Mouse (Mus musculus) forebrain, embryonic 14.5 days (tissue): ENCODE measurements at regions not wholly inside any gene's neighbourhood (a gene's known extent, or its start where the extent isn't known, plus 50 kb on each side); places are given as distances from the start of the nearest gene placed in this dataset.
A peak's percentile ranks its signal among the peaks of the same experiment; 100 is the strongest.

Experiments used
- ATAC-seq: fragments of 200-750 bp; cut with Nextera tagmentation; 2 replicates; pipeline ENCODE4 v1.8.0; 2017; ENCODE audit warnings: mild to moderate bottlenecking, moderate library complexity
- DNase-seq: peaks from one replicate; pipeline ENCODE4 v3.0.0-alpha.2; 2015; ENCODE audit warnings: low spot score
- H3K27ac ChIP-seq: fragments of 300-500 bp; sonication (generic); 2 replicates; pipeline ENCODE4 v1.5.1; 2014; ENCODE audit warnings: low read depth, mild to moderate bottlenecking, control low read depth, low read length, moderate library complexity
- H3K27me3 ChIP-seq: fragments of 300-500 bp; sonication (generic); replicated peaks from 2 replicates; pipeline ENCODE4 v1.6.1; 2014; ENCODE audit warnings: low read length, control low read depth, mixed read lengths; ENCODE audit not compliant: control insufficient read depth, insufficient read depth
- H3K36me3 ChIP-seq: fragments of 300-500 bp; sonication (generic); 2 replicates; pipeline ENCODE4 v1.6.1; 2014; ENCODE audit warnings: low read length, control low read depth; ENCODE audit not compliant: control insufficient read depth, insufficient read depth
- H3K4me1 ChIP-seq: fragments of 300-500 bp; sonication (generic); 2 replicates; pipeline ENCODE4 v1.6.1; 2014; ENCODE audit warnings: antibody characterized with exemption, low read length, control low read depth; ENCODE audit not compliant: control insufficient read depth, insufficient read depth
- H3K4me2 ChIP-seq: fragments of 300-500 bp; sonication (generic); 2 replicates; pipeline ENCODE4 v1.6.1; 2014; ENCODE audit warnings: mild to moderate bottlenecking, control low read depth, low read length
- H3K4me3 ChIP-seq: fragments of 300-500 bp; sonication (generic); 2 replicates; pipeline ENCODE4 v1.5.1; 2014; ENCODE audit warnings: low read depth, low read length, control low read depth
- H3K9ac ChIP-seq: fragments of 300-500 bp; sonication (generic); 2 replicates; pipeline ENCODE4 v1.6.1; 2014; ENCODE audit warnings: mild to moderate bottlenecking, low read length, control low read depth, moderate library complexity
- H3K9me3 ChIP-seq: fragments of 300-500 bp; sonication (generic); replicated peaks from 2 replicates; pipeline ENCODE4 v1.6.1; 2016; ENCODE audit warnings: low read length, control low read depth, mixed read lengths; ENCODE audit not compliant: control insufficient read depth
- WGBS: fragments of 180-500 bp; shearing (Covaris S2); extraction: QIAGEN DNeasy Blood & Tissue Kit; methylation state at CpG from one replicate; pipeline ENCODE4 v1.1.7; 2014; 5-methylcytosine and 5-hydroxymethylcytosine counted together

DNA sequence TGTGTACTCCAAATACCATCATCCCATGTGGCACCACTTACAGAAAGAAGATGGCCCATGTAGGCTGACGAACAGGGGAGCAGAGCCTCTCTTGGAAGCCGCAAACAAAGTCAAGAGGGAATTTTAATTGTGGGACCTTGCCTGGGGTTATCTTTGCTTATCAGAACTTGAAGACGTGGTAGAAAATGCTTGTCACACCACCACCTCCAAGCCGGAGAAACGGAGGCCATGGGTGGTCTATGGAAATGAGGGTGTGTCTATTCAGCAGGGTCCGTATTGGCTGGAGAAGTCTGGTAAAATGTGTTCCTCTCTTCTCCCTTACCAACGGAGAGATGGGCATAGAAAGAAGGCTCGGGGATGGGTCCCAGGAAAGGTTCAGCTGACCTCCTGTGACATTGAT is 313.6 kb downstream of the Sox9 start:
- no peak overlapping the region for H3K9ac ChIP-seq
- H3K4me2 ChIP-seq, result no peak overlapping the region
- peaks cover 10% of the 10 kb centered on the region; the same call in 1 of the 2 replicates for H3K4me1 ChIP-seq
- H3K4me3 ChIP-seq, result no peak overlapping the region
- H3K36me3 ChIP-seq, result 0 out of 2 replicates have a peak, but pooled peaks cover 4% of the 10 kb centered on the region
- no peaks in the 10 kb centered on the region for H3K9me3 ChIP-seq
- no peak overlapping the region for H3K27ac ChIP-seq
- ATAC-seq (no peak), DNase-seq (no peak)
- no peaks in the 10 kb centered on the region for H3K27me3 ChIP-seq
- WGBS, result 85% methylated on average over 8 of the region's 8 CpGs

DNA sequence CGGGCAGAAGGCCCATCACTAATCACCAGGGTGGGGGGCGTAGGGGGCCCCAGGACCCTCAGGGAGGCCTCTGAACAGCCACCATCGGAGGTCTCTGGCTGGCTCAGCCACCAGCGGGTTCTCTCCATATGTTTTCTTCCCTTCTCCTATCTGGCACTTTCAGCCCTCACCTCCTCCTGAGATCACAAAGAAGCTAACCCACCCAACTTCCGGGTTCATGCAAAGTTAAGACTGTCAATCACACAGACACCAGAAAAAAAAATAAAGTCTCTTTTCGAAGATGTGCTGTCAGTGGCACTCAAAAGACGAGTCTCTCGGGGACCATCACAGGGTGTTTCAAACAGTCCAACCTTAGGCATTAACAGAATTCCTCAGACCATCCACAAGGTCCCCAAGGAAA is 314.2 kb downstream of the Sox9 start:
- no peak overlapping the region for H3K27ac ChIP-seq
- H3K9me3 ChIP-seq, result no peaks in the 10 kb centered on the region
- H3K4me2 ChIP-seq, result no peak overlapping the region
- DNase-seq (no peak), ATAC-seq (no peak)
- 57% methylated on average over 8 of the region's 8 CpGs for WGBS
- H3K27me3 ChIP-seq, result no peaks in the 10 kb centered on the region
- no peak overlapping the region for H3K9ac ChIP-seq
- H3K36me3 ChIP-seq, result 0 out of 2 replicates have a peak, but pooled peaks cover 4% of the 10 kb centered on the region
- peaks cover 15% of the 10 kb centered on the region for H3K4me1 ChIP-seq
- no peak overlapping the region for H3K4me3 ChIP-seq

DNA sequence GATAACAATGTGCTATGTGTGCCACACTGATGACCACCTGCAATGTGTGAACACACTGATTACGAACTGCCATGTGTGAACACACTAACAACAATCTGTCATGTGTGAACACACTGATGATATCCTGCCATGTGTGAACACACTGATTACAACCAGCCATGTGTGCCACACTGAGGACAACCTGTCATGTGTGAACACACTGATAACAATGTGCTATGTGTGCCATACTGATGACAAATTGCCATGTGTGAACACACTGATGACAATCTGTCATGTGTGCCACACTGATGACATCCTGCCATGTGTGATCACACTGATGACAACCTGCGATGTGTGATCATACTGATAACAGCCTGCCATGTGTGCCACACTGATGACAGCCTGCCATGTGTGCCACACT is 316.3 kb downstream of the Sox9 start:
- no peak overlapping the region for H3K4me3 ChIP-seq
- H3K4me2 ChIP-seq, result no peak overlapping the region
- H3K4me1 ChIP-seq, result peaks cover 19% of the 10 kb centered on the region
- no peaks in the 10 kb centered on the region for H3K27me3 ChIP-seq
- H3K27ac ChIP-seq, result peak overlapping the region; percentile 11; the same call in 1 of the 2 replicates
- H3K36me3 ChIP-seq, result 0 out of 2 replicates have a peak, but pooled peaks cover 4% of the 10 kb centered on the region
- no peaks in the 10 kb centered on the region for H3K9me3 ChIP-seq
- ATAC-seq (0 out of 2 replicates have a peak, but pooled peaks have one; percentile 30), DNase-seq (peak; percentile 54)
- no peak overlapping the region for H3K9ac ChIP-seq
- WGBS, result 86% methylated on average over 2 of the region's 2 CpGs

DNA sequence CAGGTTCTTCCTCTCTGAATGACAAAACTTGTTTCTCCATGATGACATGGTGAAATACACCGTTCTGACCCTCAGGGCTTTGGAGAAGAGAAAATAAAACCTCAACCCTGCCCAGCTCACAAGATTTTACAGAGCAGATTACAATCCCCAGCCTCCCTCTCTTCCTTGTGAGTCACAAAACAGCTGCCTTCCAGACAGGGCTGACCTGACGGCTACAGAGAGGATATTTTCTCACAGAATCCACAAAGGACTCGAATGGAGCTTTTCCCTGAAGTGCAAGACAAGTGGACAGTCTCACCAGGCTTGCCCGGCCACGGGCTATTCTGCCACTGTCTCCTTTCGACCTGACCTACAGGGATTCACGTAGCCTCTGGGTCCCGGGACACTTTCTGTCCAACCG is 318.8 kb downstream of the Sox9 start:
- Histone ChIP-seq H3K27ac (peak overlapping the region; percentile 14; the same call in 1 of the 2 replicates), H3K27me3 (no peaks in the 10 kb centered on the region), H3K4me2 (no peak overlapping the region), H3K4me1 (peaks cover 21% of the 10 kb centered on the region), H3K9ac (no peak overlapping the region), H3K9me3 (no peaks in the 10 kb centered on the region), H3K4me3 (no peak overlapping the region), H3K36me3 (no peaks in the 10 kb centered on the region)
- ATAC-seq (no peak), DNase-seq (no peak)
- WGBS, result 29% methylated on average over 9 of the region's 9 CpGs

- no peak overlapping the region for H3K4me2 ChIP-seq
- H3K9ac ChIP-seq, result no peak overlapping the region
- H3K27ac ChIP-seq, result no peak overlapping the region
- H3K27me3 ChIP-seq, result no peaks in the 10 kb centered on the region
- WGBS, result 63% methylated on average over 11 of the region's 11 CpGs
- ATAC-seq, result no peak
- no peaks in the 10 kb centered on the region for H3K36me3 ChIP-seq
- H3K4me1 ChIP-seq, result peaks cover 16% of the 10 kb centered on the region
- no peaks in the 10 kb centered on the region for H3K9me3 ChIP-seq
- H3K4me3 ChIP-seq, result no peak overlapping the region
- no peak for DNase-seq
Observed at GRCm38 (mm10) chr11:113101534-113101933, 319.5 kb downstream of the Sox9 start.

DNA sequence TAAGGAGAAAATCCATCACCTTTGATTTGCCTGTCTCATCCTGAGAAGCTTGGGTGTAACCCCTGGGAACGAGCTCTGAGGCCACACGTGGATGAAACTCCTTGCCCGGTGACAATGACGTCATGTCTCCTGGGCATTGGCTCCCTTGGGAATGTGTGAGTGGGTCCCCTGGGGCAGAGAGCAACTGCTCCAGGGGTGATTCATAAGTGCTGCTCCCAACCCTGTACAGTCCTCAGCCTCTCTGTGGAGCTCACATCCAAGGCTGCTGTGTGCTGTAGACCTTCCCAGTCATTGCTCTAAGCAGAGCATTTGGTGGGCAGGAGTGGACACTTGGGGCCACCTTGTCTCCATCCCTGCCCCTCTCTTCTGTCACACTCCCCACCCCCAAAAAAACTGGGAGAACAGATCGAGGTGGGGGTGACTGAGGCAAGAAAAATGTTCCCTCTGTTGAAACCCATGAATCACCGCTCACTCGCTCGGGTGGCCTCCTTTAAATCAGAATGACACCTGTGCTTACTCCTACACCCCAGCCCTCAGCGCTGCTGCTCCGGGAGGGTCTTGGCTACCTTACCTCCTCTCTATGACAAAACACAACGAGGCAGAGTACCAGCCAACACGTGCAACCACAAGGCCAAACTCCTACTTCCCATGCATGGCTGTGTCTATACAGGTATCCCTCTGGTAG is 321.3 kb downstream of the Sox9 start:
- WGBS, result 79% methylated on average over 12 of the region's 12 CpGs
- no peaks in the 10 kb centered on the region for H3K9me3 ChIP-seq
- no peak for ATAC-seq
- H3K27me3 ChIP-seq, result no peaks in the 10 kb centered on the region
- DNase-seq, result no peak
- no peaks in the 10 kb centered on the region for H3K36me3 ChIP-seq
- no peak overlapping the region for H3K27ac ChIP-seq
- no peak overlapping the region for H3K4me2 ChIP-seq
- no peak overlapping the region for H3K9ac ChIP-seq
- peaks cover 25% of the 10 kb centered on the region for H3K4me1 ChIP-seq
- H3K4me3 ChIP-seq, result no peak overlapping the region

DNA sequence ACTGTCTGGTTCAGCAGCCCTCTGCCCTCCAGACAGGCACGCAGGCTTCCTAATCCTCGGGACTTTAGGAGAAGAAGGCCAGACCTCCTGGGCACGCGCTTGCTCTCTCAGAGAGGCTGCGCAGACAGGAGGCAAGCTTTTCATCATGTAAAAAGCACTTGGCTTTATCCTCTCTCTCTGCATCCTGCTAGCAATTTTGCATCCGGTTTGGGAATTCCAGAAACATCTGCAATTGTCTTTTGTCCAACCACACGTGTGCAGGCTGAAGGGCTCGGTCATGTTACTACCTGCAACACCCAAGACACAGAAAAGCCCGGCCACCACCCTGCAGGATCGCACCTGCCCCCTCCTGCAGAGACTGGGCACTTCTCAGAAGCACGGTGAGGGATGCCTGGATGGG is 323.3 kb downstream of the Sox9 start:
- DNase-seq (no peak), ATAC-seq (no peak)
- no peak overlapping the region for H3K9ac ChIP-seq
- H3K9me3 ChIP-seq, result no peaks in the 10 kb centered on the region
- no peak overlapping the region for H3K27ac ChIP-seq
- H3K27me3 ChIP-seq, result no peaks in the 10 kb centered on the region
- no peak overlapping the region for H3K4me3 ChIP-seq
- peaks cover 27% of the 10 kb centered on the region for H3K4me1 ChIP-seq
- WGBS, result 80% methylated on average over 11 of the region's 11 CpGs
- no peak overlapping the region for H3K4me2 ChIP-seq
- no peaks in the 10 kb centered on the region for H3K36me3 ChIP-seq

GRCm38 (mm10) chr11:113107205-113107844 is 325.3 kb downstream of the Sox9 start:
- Histone ChIP-seq H3K9me3 (no peaks in the 10 kb centered on the region), H3K27ac (peak overlapping the region; percentile 14; the same call in 1 of the 2 replicates), H3K4me3 (no peak overlapping the region), H3K4me2 (no peak overlapping the region), H3K4me1 (peaks cover 20% of the 10 kb centered on the region), H3K9ac (no peak overlapping the region), H3K36me3 (no peaks in the 10 kb centered on the region), H3K27me3 (no peaks in the 10 kb centered on the region)
- 52% methylated on average over 16 of the region's 16 CpGs for WGBS
- ATAC-seq (no peak), DNase-seq (no peak)
